Mouse (Mus musculus) limb, embryonic 15.5 days (tissue): ENCODE data around the gene Cygb. TPM values are rescaled to one million over a fixed set of nuclear protein-coding genes. Genes with fewer than 3 reads are reported as not detected.
A peak's percentile ranks its signal among the peaks of the same experiment; 100 is the strongest.

Experiments used
- ATAC-seq: fragments of 200-750 bp; cut with Nextera tagmentation; 2 replicates; pipeline ENCODE4 v1.8.0; 2017; ENCODE audit warnings: low read depth, moderate TSS enrichment; ENCODE audit not compliant: insufficient number of reproducible peaks, low FRiP score, low TSS enrichment
- H3K27ac ChIP-seq: fragments of 300-500 bp; sonication (generic); 2 replicates; pipeline ENCODE4 v1.5.1; 2015; ENCODE audit warnings: moderate library complexity, mild to moderate bottlenecking, inconsistent platforms
- H3K27me3 ChIP-seq: fragments of 300-500 bp; sonication (generic); 2 replicates; pipeline ENCODE4 v1.6.1; 2015; ENCODE audit warnings: inconsistent platforms
- H3K36me3 ChIP-seq: fragments of 300-500 bp; sonication (generic); 2 replicates; pipeline ENCODE4 v1.6.1; 2015; ENCODE audit warnings: inconsistent platforms
- H3K4me1 ChIP-seq: fragments of 300-500 bp; sonication (generic); 2 replicates; pipeline ENCODE4 v1.6.1; 2015; ENCODE audit warnings: inconsistent platforms
- H3K4me2 ChIP-seq: fragments of 300-500 bp; sonication (generic); 2 replicates; pipeline ENCODE4 v1.6.1; 2015; ENCODE audit warnings: mild to moderate bottlenecking, inconsistent platforms
- H3K4me3 ChIP-seq: fragments of 300-500 bp; sonication (generic); 2 replicates; pipeline ENCODE4 v1.5.1; 2015; ENCODE audit warnings: mild to moderate bottlenecking, inconsistent platforms
- H3K9ac ChIP-seq: fragments of 300-500 bp; sonication (generic); 2 replicates; pipeline ENCODE4 v1.6.1; 2015; ENCODE audit warnings: inconsistent platforms
- H3K9me3 ChIP-seq: fragments of 300-500 bp; sonication (generic); 2 replicates; pipeline ENCODE4 v1.6.1; 2016; ENCODE audit warnings: inconsistent platforms
- WGBS: fragments of 180-500 bp; shearing (Covaris S2); methylation state at CpG from one replicate; pipeline ENCODE4 v1.1.7; 2015; 5-methylcytosine and 5-hydroxymethylcytosine counted together
- polyA plus RNA-seq: library from polyadenylated mRNA; unstranded; fragments of >200 nt; fragmentation: Nextera tagmentation; extraction: Ambion mirVana; gene quantifications from 2 replicates; pipeline ENCODE4 v1.2.1, GENCODE M21; 2015

The Cygb gene
- polyA plus RNA-seq, result 20.1 and 22.2 TPM in 2 replicates

DNA sequence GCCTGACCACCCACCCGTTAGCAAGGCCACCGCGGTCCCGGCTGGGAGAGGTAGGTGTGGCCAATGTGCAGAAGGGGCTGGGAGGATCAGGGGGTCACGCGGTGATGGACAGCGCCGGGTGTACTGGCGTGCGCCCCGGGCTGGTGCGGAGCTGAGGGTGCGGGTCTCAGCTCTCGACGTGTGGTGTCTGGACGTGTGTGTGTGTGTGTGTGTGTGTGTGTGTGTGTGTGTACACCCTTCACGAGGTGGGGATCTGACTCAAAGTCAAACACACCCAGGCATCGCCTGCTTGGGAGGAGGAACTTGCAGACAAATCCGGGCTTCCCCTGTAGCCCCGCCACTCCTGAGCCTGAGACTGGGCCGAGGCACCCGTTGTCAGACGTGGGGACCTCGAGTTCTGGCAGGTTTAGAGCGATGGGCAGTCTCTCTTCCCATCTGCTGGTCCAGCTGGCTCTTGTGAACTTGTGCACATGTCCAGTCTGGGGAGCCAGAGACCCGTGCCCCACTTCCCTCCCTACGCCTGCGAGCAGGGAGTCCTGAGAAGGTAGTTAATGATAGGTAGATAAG lies at the start of gene Cygb:
Gene Cygb, minus strand, starts transcription at position 59 of the 567 bp plus-strand sequence.
- Histone ChIP-seq H3K9ac (peak within 1 kb of the TSS; percentile 62), H3K27ac (no peak within 1 kb of the TSS), H3K4me2 (peak within 1 kb of the TSS; percentile 94), H3K4me1 (peaks cover 57% of the 10 kb centered on the region), H3K27me3 (peaks cover 32% of the 10 kb centered on the region), H3K9me3 (no peaks in the 10 kb centered on the region), H3K4me3 (peak within 1 kb of the TSS; percentile 57), H3K36me3 (no peaks in the 10 kb centered on the region)
- ATAC-seq, result no peak
- 7% methylated on average over 28 of the region's 28 CpGs for WGBS

DNA sequence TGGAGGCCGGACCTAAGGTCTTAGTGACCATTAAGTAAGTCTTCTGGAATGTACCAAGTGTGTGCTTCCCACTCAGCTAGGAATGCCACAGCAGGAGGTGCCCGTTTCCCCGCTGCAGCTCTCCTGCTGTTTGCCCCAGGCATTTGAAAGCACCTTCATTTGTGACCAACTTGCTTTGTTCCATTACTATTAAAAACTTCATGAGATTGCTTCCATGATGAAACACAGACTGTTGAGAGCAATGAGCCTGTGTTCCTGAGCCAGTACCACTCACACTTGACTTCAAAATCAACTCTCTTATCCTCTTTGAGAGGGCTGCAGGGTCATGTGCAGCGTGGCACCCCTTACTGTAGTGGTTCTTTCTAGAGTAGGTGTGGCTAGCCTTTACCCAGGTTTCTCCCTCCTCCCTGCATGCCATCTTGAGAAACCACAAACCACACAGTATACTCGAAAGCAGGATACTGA lies 47.3 kb upstream of the Cygb start:
- H3K4me1 ChIP-seq, result 0 out of 2 replicates have a peak, but pooled peaks cover 3% of the 10 kb centered on the region
- no peak overlapping the region for H3K9ac ChIP-seq
- H3K4me3 ChIP-seq, result no peak overlapping the region
- 27% methylated on average over 5 of the region's 5 CpGs for WGBS
- no peaks in the 10 kb centered on the region for H3K36me3 ChIP-seq
- no peak overlapping the region for H3K4me2 ChIP-seq
- no peak for ATAC-seq
- no peaks in the 10 kb centered on the region for H3K27me3 ChIP-seq
- no peaks in the 10 kb centered on the region for H3K9me3 ChIP-seq
- H3K27ac ChIP-seq, result no peak overlapping the region

DNA sequence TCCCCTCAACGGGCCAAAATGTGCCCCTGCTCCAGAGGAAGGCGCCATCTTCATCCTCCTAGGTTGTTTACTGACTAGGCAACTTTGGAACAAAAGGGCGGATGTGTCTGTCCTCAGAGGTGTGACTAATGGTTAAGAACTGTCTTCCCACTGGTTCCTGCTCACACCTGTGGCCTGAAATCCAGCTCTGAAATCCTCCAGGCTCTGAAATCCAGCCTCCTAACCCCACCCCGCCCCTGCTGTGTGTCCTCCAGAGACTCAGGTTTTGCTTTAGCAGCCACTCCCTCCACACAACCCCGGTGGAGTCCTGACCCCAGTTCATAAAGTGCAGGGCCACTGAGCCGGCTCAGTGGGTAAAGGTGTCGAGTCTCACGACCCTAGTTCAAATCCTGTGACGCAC lies 43.4 kb upstream of the Cygb start:
- Histone ChIP-seq H3K9me3 (no peaks in the 10 kb centered on the region), H3K4me1 (peaks cover 18% of the 10 kb centered on the region), H3K9ac (no peak overlapping the region), H3K36me3 (no peaks in the 10 kb centered on the region), H3K4me3 (no peak overlapping the region), H3K4me2 (no peak overlapping the region), H3K27me3 (peaks cover 27% of the 10 kb centered on the region), H3K27ac (no peak overlapping the region)
- WGBS, result 60% methylated on average over 9 of the region's 9 CpGs
- ATAC-seq, result no peak

DNA sequence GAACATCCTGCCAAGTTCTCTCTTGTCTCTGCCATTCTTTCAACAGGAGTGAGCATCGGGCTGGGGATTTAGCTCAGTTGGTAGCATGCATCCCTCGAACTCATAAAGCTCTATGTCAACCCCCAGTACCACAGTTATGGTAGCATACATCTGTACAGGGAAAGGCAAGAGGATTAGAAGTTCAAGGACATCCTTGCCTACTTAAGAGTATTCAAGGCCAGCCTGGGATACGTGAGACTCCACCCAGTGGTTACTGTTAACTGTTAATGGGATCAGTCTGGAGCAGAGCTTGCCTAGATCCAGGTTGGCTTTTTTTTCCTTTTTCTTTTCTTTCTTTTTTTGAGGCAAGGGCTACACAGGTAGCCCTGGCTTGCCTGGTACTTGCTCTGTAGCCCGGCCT lies 42.3 kb upstream of the Cygb start:
- WGBS, result 82% methylated on average over 4 of the region's 4 CpGs
- Histone ChIP-seq H3K9me3 (no peaks in the 10 kb centered on the region), H3K9ac (no peak overlapping the region), H3K4me2 (no peak overlapping the region), H3K36me3 (no peaks in the 10 kb centered on the region), H3K4me1 (peaks cover 18% of the 10 kb centered on the region), H3K4me3 (no peak overlapping the region), H3K27ac (no peak overlapping the region), H3K27me3 (peaks cover 27% of the 10 kb centered on the region)
- ATAC-seq, result no peak

DNA sequence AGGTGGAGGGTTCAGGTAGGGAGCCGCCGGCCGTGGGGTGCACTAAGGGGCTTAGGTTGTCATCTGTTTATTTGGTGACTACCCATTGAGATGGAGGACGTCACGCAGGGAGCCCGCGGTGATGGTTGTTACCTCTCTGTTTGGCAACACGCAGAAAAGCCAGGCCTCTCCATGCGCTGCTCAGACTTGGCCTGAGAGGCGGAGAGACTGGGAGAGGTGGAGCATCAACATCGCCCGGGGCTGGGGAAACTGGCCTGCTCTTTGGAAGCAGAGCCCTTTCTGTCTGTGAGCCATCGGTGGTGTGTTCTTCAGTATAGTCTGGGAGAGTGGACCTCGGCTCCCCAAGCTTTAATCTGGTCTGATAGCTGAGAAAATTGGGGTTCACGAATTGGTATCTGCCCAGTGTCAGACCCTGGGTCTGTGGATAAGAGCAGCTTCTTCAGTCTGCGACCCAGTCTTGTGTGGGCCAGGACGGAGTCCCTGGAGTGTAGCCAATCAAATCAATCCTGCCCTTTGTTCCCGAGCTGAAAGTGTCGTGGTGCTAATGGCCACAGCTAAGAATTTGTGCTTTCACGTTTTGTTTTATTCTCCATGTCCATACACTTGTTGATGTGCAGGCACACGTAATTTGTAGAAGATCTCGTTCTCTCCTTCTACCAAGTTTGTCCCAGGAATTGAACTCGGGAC lies 41.2 kb upstream of the Cygb start:
- Histone ChIP-seq H3K27me3 (peaks cover 27% of the 10 kb centered on the region), H3K4me2 (peak overlapping the region; percentile 94), H3K4me3 (no peak overlapping the region), H3K27ac (no peak overlapping the region), H3K9me3 (no peaks in the 10 kb centered on the region), H3K4me1 (peaks cover 14% of the 10 kb centered on the region), H3K9ac (no peak overlapping the region), H3K36me3 (no peaks in the 10 kb centered on the region)
- WGBS, result 35% methylated on average over 23 of the region's 23 CpGs
- no peak for ATAC-seq

DNA sequence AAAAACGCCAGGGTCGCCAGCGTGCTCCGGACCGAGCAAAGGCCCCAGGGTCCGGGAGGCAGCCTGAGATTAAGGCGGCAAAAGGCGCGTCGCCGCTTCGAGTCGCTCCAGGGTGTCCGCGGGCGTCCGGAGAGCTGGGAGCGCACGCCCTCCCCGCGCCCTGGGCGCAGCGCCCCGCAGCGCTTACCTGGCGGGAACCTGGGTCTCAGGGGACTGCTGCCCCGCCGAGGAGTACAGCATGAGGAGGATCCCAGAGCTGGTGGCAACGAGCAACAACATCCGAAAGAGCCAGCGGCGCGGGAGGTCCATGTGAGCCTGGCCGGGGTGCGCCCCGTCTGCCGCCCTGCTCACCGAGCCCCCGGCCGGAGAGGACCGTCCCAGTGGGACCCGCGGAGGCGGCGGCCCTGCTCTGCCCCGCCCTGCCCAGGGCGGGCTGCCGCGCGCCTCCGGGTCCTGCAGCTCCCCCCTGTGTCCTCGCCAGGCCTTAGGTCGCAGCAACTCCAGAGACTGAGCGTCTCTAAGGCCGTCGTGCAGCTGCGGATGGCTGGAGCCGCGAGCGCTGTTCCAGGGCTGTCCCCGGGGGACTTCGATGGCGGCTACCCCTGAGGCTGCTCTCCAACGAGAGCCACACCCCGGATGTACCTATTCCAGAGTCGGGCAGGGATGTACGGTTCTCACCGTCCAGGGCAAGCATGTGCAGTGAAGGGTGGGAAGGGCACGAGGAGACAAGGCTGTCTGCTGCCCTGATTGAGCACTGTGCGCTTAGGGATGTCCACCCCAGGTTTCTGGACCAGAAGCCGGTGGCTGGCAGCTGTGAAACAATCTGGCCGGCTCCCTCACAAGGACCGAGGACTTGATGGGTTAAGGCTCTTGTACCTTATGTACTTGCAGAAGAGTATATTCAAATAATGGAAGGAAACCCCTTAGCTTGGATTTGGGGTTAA lies 40.4 kb upstream of the Cygb start:
- H3K27ac ChIP-seq, result no peak overlapping the region
- peaks cover 14% of the 10 kb centered on the region for H3K4me1 ChIP-seq
- peaks cover 27% of the 10 kb centered on the region for H3K27me3 ChIP-seq

DNA sequence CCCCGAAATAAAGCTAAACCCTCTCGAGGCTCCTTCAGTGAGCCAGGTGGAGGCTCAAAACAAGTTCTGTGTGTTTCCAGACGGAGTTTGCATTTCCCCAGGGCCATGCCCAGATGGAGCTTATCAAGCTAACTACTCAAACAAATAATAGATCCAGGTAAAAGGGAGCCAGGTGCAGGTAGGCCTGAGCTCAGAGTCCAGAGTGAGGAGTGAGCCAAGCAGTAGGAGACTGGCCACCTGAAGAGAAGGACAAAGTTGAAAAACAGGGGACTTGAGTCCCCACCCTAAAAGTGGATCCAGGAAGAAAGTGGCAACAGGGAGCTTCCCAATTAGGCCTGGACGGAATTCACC lies 39.8 kb upstream of the Cygb start:
- ATAC-seq, result no peak
- H3K4me1 ChIP-seq, result peaks cover 14% of the 10 kb centered on the region
- no peak overlapping the region for H3K27ac ChIP-seq
- peak overlapping the region; percentile 54 for H3K9ac ChIP-seq
- H3K4me3 ChIP-seq, result peak overlapping the region; percentile 51
- peaks cover 27% of the 10 kb centered on the region for H3K27me3 ChIP-seq
- H3K9me3 ChIP-seq, result no peaks in the 10 kb centered on the region
- peak overlapping the region; percentile 94 for H3K4me2 ChIP-seq
- WGBS, result 31% methylated on average over 4 of the region's 4 CpGs
- H3K36me3 ChIP-seq, result no peaks in the 10 kb centered on the region

More for the DNA sequence above, 40.4 kb upstream of the Cygb start:
- WGBS, result 2% methylated on average over 68 of the region's 73 CpGs
- Histone ChIP-seq H3K36me3 (no peaks in the 10 kb centered on the region), H3K4me3 (peak overlapping the region; percentile 51), H3K9me3 (no peaks in the 10 kb centered on the region), H3K9ac (peak overlapping the region; percentile 54), H3K4me2 (peak overlapping the region; percentile 94)
- no peak for ATAC-seq

DNA sequence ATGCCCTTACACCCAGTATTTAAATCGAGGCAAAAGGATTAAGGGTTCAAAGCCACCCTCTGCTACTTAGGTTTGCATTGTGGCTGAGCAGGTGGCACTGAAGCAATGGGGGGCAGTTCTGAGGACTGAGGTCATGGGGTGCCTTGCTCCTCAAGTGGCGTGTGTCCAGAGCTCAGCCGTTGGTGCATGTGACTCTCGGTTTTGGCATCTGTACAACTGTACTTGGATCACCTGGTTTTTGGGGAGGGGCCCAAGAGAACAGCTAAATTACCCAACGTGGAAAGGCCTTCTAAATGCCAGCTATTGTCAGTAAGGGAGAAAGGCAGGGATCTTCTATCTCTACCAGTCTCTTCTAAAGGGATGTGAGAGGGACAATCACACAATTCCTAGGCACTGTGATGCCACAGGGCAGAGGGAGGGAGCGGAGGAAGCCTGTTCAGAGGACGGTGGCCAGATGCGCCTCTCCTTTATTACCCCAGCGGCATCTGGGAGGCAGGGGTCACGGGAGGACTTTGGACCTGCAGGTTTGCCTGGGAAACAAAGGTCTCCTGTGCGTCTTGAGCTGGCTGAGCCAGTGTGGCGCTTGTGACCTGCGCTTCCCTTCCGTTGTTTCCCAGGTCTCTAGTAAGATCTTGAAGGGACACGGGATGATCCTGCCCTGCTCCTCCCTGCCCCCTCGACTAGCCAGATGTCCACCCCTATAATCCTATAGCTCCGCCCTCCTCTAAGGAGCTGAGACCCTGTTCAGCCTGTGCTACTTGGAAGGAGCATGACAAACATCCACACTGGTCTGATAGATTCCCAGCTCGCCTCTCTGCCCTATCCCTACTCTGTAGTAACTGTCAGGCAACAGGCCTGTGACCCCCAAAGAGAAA lies 36.8 kb upstream of the Cygb start:
- Histone ChIP-seq H3K27ac (no peak overlapping the region), H3K36me3 (no peaks in the 10 kb centered on the region), H3K4me3 (no peak overlapping the region), H3K9ac (no peak overlapping the region), H3K4me2 (no peak overlapping the region), H3K9me3 (no peaks in the 10 kb centered on the region), H3K27me3 (peaks cover 25% of the 10 kb centered on the region), H3K4me1 (peaks cover 14% of the 10 kb centered on the region)
- peak; percentile 27; the same call in 1 of the 2 replicates for ATAC-seq
- WGBS, result 47% methylated on average over 18 of the region's 18 CpGs

DNA sequence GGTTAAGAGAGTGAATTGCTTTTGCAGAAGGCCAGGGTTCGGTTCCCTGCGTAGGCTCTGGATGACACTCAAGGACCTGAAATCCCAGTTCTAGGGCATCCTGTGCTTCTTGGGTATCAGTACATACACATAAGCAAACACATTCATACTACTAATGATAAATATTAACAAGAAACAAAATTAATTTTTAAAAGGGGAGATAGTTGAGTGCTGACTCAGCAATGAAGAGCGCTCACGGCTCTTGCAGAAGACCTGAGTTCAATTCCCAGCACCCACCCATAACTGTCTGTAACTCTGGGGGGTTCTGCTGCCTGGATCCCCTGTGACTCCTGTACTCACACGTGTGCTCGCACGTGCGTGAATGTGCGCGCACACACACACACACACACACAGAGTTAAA lies 35.5 kb upstream of the Cygb start:
- H3K4me3 ChIP-seq, result no peak overlapping the region
- no peaks in the 10 kb centered on the region for H3K9me3 ChIP-seq
- no peak overlapping the region for H3K4me2 ChIP-seq
- 90% methylated on average over 10 of the region's 10 CpGs for WGBS
- H3K27ac ChIP-seq, result no peak overlapping the region
- H3K27me3 ChIP-seq, result peaks cover 12% of the 10 kb centered on the region
- no peak overlapping the region for H3K9ac ChIP-seq
- no peaks in the 10 kb centered on the region; the same call in 1 of the 2 replicates for H3K36me3 ChIP-seq
- ATAC-seq, result no peak
- peaks cover 10% of the 10 kb centered on the region for H3K4me1 ChIP-seq

DNA sequence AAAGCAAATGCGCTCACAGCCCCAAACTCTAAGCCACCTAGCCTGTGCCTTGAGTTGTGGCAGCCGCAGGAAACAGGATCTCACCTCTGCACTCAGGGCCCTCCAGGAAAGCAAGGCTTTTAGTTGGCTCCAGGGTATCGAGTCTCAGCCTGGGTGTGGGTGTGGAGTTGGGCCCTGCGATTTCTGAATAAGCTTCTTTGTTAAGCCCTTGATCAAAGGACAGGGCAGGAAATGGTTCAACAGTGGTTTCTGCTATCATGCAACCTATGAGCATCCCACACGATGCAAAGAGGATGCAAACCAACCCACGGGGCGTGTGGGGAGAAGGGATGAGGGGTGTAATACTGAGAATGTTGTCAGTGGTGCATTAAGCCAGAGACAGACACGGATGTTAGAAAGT lies 33.8 kb upstream of the Cygb start:
- no peak overlapping the region for H3K27ac ChIP-seq
- H3K36me3 ChIP-seq, result peaks cover 8% of the 10 kb centered on the region
- WGBS, result 78% methylated on average over 8 of the region's 8 CpGs
- H3K9ac ChIP-seq, result no peak overlapping the region
- no peaks in the 10 kb centered on the region for H3K4me1 ChIP-seq
- H3K27me3 ChIP-seq, result no peaks in the 10 kb centered on the region
- no peak for ATAC-seq
- no peaks in the 10 kb centered on the region for H3K9me3 ChIP-seq
- no peak overlapping the region for H3K4me2 ChIP-seq
- no peak overlapping the region for H3K4me3 ChIP-seq

DNA sequence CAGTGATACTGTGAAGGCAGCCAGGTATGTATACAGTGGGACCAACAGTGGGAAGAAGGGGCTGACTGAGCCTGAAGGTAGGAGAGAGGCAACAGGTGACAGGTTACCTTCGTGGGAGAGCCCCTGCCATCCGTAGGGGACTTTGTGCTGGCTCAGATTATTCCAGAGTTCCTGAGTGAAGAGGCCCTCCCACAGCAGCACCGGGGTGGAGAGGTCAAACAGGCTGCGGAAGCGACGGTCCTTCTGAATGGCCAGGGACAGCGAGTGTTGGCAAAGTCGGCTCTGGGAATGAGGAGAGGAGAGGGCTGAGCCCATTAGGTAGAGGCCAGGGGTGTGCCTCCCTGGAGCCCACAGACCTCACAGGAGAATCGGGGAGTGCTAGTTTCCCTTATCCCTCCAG lies 31.6 kb upstream of the Cygb start:
- 82% methylated on average over 9 of the region's 9 CpGs for WGBS
- Histone ChIP-seq H3K36me3 (peaks cover 26% of the 10 kb centered on the region), H3K4me3 (no peak overlapping the region), H3K4me2 (no peak overlapping the region), H3K27me3 (no peaks in the 10 kb centered on the region), H3K9ac (no peak overlapping the region), H3K4me1 (0 out of 2 replicates have a peak, but pooled peaks cover 3% of the 10 kb centered on the region), H3K27ac (no peak overlapping the region), H3K9me3 (no peaks in the 10 kb centered on the region)
- ATAC-seq, result no peak
